ENCODE assay signal across 1 mouse cellular context in genomic region chr16:43574006-43574764, GRCm38 (mm10).
TF ChIP-seq lines count a peak whose summit lies in the region.

No protein-coding gene starts in this region.

TF ChIP-seq in CH12.LX, 34 proteins besides CTCF, POLR2A, EP300 and RAD21 (continued from another document):
- TF ChIP-seq BHLHE40 (IDR thresholded peaks at IDR 0.05; ENCODE audit: low read depth, low read length) (no peak; the same call in 1 of the 2 replicates), ZMIZ1 (IDR thresholded peaks at IDR 0.05; ENCODE audit: low read depth, low read length) (no peak), MAX (IDR thresholded peaks at IDR 0.05; ENCODE audit: low read length) (peak; percentile 55), SIN3A (IDR thresholded peaks at IDR 0.05; ENCODE audit: low read length) (peak; percentile 46; the same call in 1 of the 2 replicates), ZC3H11A (IDR thresholded peaks at IDR 0.05; ENCODE audit: low read depth, low read length) (peak; percentile 46), RCOR1 (conservative IDR thresholded peaks at IDR 0.05; ENCODE audit: low read depth, low read length) (0 out of 2 replicates have a peak, but pooled peaks have one; percentile 50), ZKSCAN1 (IDR thresholded peaks at IDR 0.05; ENCODE audit: borderline replicate concordance, low read depth, low read length) (no peak), NELFE (IDR thresholded peaks at IDR 0.05; ENCODE audit: low read depth, low read length) (peak; percentile 41; the same call in 1 of the 2 replicates), IRF4 (IDR thresholded peaks at IDR 0.05; ENCODE audit: low read depth, low read length) (peak; percentile 84), PAX5 (IDR thresholded peaks at IDR 0.05; ENCODE audit: low read length) (no peak), HCFC1 (IDR thresholded peaks at IDR 0.05; ENCODE audit: low read depth, low read length) (peak; percentile 47; the same call in 1 of the 2 replicates), SMC3 (IDR thresholded peaks at IDR 0.05; ENCODE audit: low read depth, low read length) (peak; percentile 83), GABPA (IDR thresholded peaks at IDR 0.05; ENCODE audit: insufficient replicate concordance, low read depth, low read length) (no peak), E2F4 (IDR thresholded peaks at IDR 0.05; ENCODE audit: insufficient replicate concordance, low read depth, low read length) (no peak), ELF1 (IDR thresholded peaks at IDR 0.05; ENCODE audit: low read depth, low read length) (no peak; the same call in 1 of the 2 replicates), USF2 (conservative IDR thresholded peaks at IDR 0.05; ENCODE audit: low read depth, low read length) (no peak)
